ENCODE assay signal across 9 mouse cellular contexts in the genomic region with DNA sequence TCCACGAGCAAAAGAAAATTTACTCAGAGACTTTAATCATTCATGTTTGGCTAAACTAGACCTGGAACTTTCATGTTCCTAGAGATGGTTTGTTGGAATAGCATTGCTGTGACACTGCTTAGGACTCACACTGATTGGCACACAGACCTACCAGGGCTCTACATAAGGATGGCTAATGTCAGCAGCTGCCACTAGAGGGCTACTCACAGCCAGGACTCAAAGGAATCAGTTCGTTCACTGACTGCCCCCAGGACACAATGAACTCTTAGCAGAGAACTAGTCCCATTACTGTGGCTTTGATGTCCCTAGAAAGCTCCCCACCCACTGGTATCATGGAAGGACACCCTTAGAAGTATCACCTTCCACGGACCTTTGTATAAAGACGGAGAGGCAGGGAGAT.
A peak's percentile ranks its signal among the peaks of the same experiment; 100 is the strongest.
DNase-seq lines count a peak whose midpoint lies in the region; ATAC-seq and TF ChIP-seq lines count a peak whose summit lies in the region.
"Had no signal": no experiment of that assay in that cellular context is flagged by ENCODE, and none has a peak within 500 bp of the region (broad histone marks: within the 10 kb centered on the region; RNA-seq: fewer than 3 reads in every experiment).

No protein-coding gene starts in this region.

- peak; percentile 26; the same call in 1 of the 2 replicates for ATAC-seq in cerebellum, adult (ENCODE audit: insufficient number of reproducible peaks, low FRiP score, low TSS enrichment)
- no peak for ATAC-seq in liver, embryonic 12.5 days

- H3K27me3 ChIP-seq in liver, adult 2 months (ENCODE audit: control insufficient read depth, insufficient read depth, low read length) = no peaks in the 10 kb centered on the region
- H3K27me3 ChIP-seq in liver, embryonic 12.5 days (replicated peaks) = no peaks in the 10 kb centered on the region

- no peaks in the 10 kb centered on the region for H3K79me2 ChIP-seq in liver, adult 2 months (ENCODE audit: control insufficient read depth, insufficient read depth, low read length)

- no peak for TF ChIP-seq POLR2A in liver, adult 2 months (IDR thresholded peaks at IDR 0.05; ENCODE audit: extremely low read depth, insufficient read depth, low read length)

- no peak overlapping the region for H3K27ac ChIP-seq in liver, adult 2 months (replicated peaks; ENCODE audit: insufficient read depth, low read depth, low read length)
- H3K27ac ChIP-seq in liver, embryonic 12.5 days = no peak overlapping the region

- no peak overlapping the region for H3K4me2 ChIP-seq in liver, embryonic 12.5 days

- no peak overlapping the region for H3K4me3 ChIP-seq in liver, adult 2 months (ENCODE audit: insufficient read depth, low read depth, low read length)
- H3K4me3 ChIP-seq in liver, embryonic 12.5 days = no peak overlapping the region

- H3K9ac ChIP-seq in liver, adult 2 months (ENCODE audit: low read depth, low read length) = no peak overlapping the region
- no peak overlapping the region for H3K9ac ChIP-seq in liver, embryonic 12.5 days

- no peak for DNase-seq in cerebellum, adult 11-12 months
- peak; percentile 43 for DNase-seq in liver, adult 2 months (ENCODE audit: extremely low read depth, low read depth, low spot score)
- peak; percentile 14 for DNase-seq in cerebellum, adult 9-10 months
- peak; percentile 54 for DNase-seq in lung, postnatal 36 days
- DNase-seq in right cerebral cortex, postnatal 36 days (ENCODE audit: low spot score in 2 of 2) = no peak
- DNase-seq in urinary bladder, postnatal 36 days (ENCODE audit: low spot score in 2 of 2) = no peak

- H3K4me1 ChIP-seq in liver, adult 2 months (ENCODE audit: control insufficient read depth, insufficient read depth, low read length) = no peaks in the 10 kb centered on the region
- H3K4me1 ChIP-seq in liver, embryonic 12.5 days = no peaks in the 10 kb centered on the region

- no peaks in the 10 kb centered on the region for H3K36me3 ChIP-seq in liver, adult 2 months (ENCODE audit: control insufficient read depth, insufficient read depth, low read length)
- no peaks in the 10 kb centered on the region for H3K36me3 ChIP-seq in liver, embryonic 12.5 days
- H3K36me3 ChIP-seq: G1E had no signal

- no peaks in the 10 kb centered on the region for H3K9me3 ChIP-seq in liver, embryonic 12.5 days (replicated peaks)

- WGBS in liver, adult 2 months = 34% methylated on average over 4 of the region's 4 CpGs
- 19% methylated on average over 4 of the region's 4 CpGs for WGBS in liver, embryonic 12.5 days (ENCODE audit: insufficient replicate concordance)

- TF ChIP-seq CTCF in liver, adult 2 months (IDR thresholded peaks at IDR 0.05; ENCODE audit: low read depth, low read length) = peak; percentile 61; the same call in 1 of the 2 replicates

Comparison
In these comparisons a context has a peak if more than half of its experiments do, and no peak if none do; other contexts are left out.
1. DNase-seq: peak in liver, adult 2 months (single experiment), cerebellum, adult 9-10 months (single experiment) and lung, postnatal 36 days (single experiment); none in cerebellum, adult 11-12 months (single experiment), right cerebral cortex, postnatal 36 days (0 of 2) and urinary bladder, postnatal 36 days (0 of 2).